Mouse (Mus musculus) thymus, postnatal 0 days (tissue): ENCODE results near the gene Rara. TPM values are rescaled to one million over a fixed set of nuclear protein-coding genes. Genes with fewer than 3 reads are reported as not detected.
"Not testable (repeated sequence)": the region's sequence is repeated elsewhere in the genome, so short reads cannot be mapped to it uniquely, and the experiment has no call there.

Experiments
- DNase-seq: peaks from one replicate; pipeline ENCODE4 v3.0.0-alpha.2; 2015; ENCODE audit warnings: low spot score
- polyA plus RNA-seq: library from polyadenylated mRNA; unstranded; fragments of >200 nt; fragmentation: Nextera tagmentation; extraction: Ambion mirVana; gene quantifications from 2 replicates; pipeline ENCODE4 v1.2.1, GENCODE M21; 2015

The Rara gene
- polyA plus RNA-seq, 1 experiment from 2014 or later, result 40.4 TPM

GRCm38 (mm10) chr11:98922851-98923711, 4.5 kb upstream of the Rara start:
- DNase-seq, result not testable (repeated sequence)

GRCm38 (mm10) chr11:98924633-98925175, 2.9 kb upstream of the Rara start:
- DNase-seq, result no peak

- DNase-seq, result no peak
Measured at GRCm38 (mm10) chr11:98925265-98925721, 2.3 kb upstream of the Rara start.

GRCm38 (mm10) chr11:98925868-98926311, 1.7 kb upstream of the Rara start:
- DNase-seq, result no peak

GRCm38 (mm10) chr11:98926553-98926952, 1.1 kb upstream of the Rara start:
- no peak for DNase-seq

GRCm38 (mm10) chr11:98928186-98928893, 722 bp downstream of the Rara start:
- no peak for DNase-seq

GRCm38 (mm10) chr11:98929503-98929902, 1.9 kb downstream of the Rara start:
- no peak for DNase-seq

GRCm38 (mm10) chr11:98930127-98930601, 2.5 kb downstream of the Rara start:
- no peak for DNase-seq

- DNase-seq, result no peak
Measured at GRCm38 (mm10) chr11:98930773-98931512, 3.3 kb downstream of the Rara start.

- DNase-seq, result no peak
Measured at GRCm38 (mm10) chr11:98931513-98932292, 4.1 kb downstream of the Rara start.

- no peak for DNase-seq
Measured at GRCm38 (mm10) chr11:98932293-98933091, 4.9 kb downstream of the Rara start.

GRCm38 (mm10) chr11:98933151-98933550, 5.5 kb downstream of the Rara start:
- peak; percentile 31 for DNase-seq

- not testable (repeated sequence) for DNase-seq
Measured at GRCm38 (mm10) chr11:98933847-98934246, 6.2 kb downstream of the Rara start.

GRCm38 (mm10) chr11:98934367-98934766, 6.7 kb downstream of the Rara start:
- no peak for DNase-seq

- no peak for DNase-seq
Measured at GRCm38 (mm10) chr11:98935123-98935522, 7.5 kb downstream of the Rara start.

GRCm38 (mm10) chr11:98936170-98936569, 8.6 kb downstream of the Rara start:
- DNase-seq, result no peak

- DNase-seq, result no peak
Measured at GRCm38 (mm10) chr11:98936606-98937409, 9.2 kb downstream of the Rara start.

GRCm38 (mm10) chr11:98937410-98937913, 9.8 kb downstream of the Rara start:
- peak; percentile 88 for DNase-seq
